Mouse (Mus musculus) hindbrain, embryonic 13.5 days (tissue): ENCODE data around the gene Dok7. TPM values are rescaled to one million over a fixed set of nuclear protein-coding genes. Genes with fewer than 3 reads are reported as not detected.
A peak's percentile ranks its signal among the peaks of the same experiment; 100 is the strongest.

Experiments
- ATAC-seq: fragments of 200-750 bp; cut with Nextera tagmentation; 2 replicates; pipeline ENCODE4 v1.8.0; 2017; ENCODE audit warnings: moderate TSS enrichment; ENCODE audit not compliant: low FRiP score
- H3K27ac ChIP-seq: fragments of 300-500 bp; sonication (generic); 2 replicates; pipeline ENCODE4 v1.5.1; 2015; ENCODE audit warnings: inconsistent platforms, mild to moderate bottlenecking, moderate library complexity
- H3K27me3 ChIP-seq: fragments of 300-500 bp; sonication (generic); 2 replicates; pipeline ENCODE4 v1.6.1; 2015; ENCODE audit warnings: mild to moderate bottlenecking, inconsistent platforms
- H3K36me3 ChIP-seq: fragments of 300-500 bp; sonication (generic); 2 replicates; pipeline ENCODE4 v1.6.1; 2015; ENCODE audit warnings: mild to moderate bottlenecking, inconsistent platforms
- H3K4me1 ChIP-seq: fragments of 300-500 bp; sonication (generic); replicated peaks from 2 replicates; pipeline ENCODE4 v1.6.1; 2015; ENCODE audit warnings: inconsistent platforms
- H3K4me2 ChIP-seq: fragments of 300-500 bp; sonication (generic); 2 replicates; pipeline ENCODE4 v1.6.1; 2015; ENCODE audit warnings: inconsistent platforms, mild to moderate bottlenecking, moderate library complexity
- H3K4me3 ChIP-seq: fragments of 300-500 bp; sonication (generic); 2 replicates; pipeline ENCODE4 v1.5.1; 2015; ENCODE audit warnings: mild to moderate bottlenecking, inconsistent platforms
- H3K9ac ChIP-seq: fragments of 300-500 bp; sonication (generic); 2 replicates; pipeline ENCODE4 v1.6.1; 2015; ENCODE audit warnings: mild to moderate bottlenecking, inconsistent platforms
- H3K9me3 ChIP-seq: fragments of 300-500 bp; sonication (generic); 2 replicates; pipeline ENCODE4 v1.6.1; 2016; ENCODE audit warnings: inconsistent platforms
- WGBS: fragments of 180-500 bp; shearing (Covaris S2); methylation state at CpG from one replicate; pipeline ENCODE4 v1.1.7; 2015; 5-methylcytosine and 5-hydroxymethylcytosine counted together
- polyA plus RNA-seq: library from polyadenylated mRNA; unstranded; fragments of >200 nt; fragmentation: Nextera tagmentation; extraction: Ambion mirVana; gene quantifications from 2 replicates; pipeline ENCODE4 v1.2.1, GENCODE M21; 2015

Gene Dok7
- polyA plus RNA-seq, 1 experiment from 2014 or later: 4.9 TPM

DNA sequence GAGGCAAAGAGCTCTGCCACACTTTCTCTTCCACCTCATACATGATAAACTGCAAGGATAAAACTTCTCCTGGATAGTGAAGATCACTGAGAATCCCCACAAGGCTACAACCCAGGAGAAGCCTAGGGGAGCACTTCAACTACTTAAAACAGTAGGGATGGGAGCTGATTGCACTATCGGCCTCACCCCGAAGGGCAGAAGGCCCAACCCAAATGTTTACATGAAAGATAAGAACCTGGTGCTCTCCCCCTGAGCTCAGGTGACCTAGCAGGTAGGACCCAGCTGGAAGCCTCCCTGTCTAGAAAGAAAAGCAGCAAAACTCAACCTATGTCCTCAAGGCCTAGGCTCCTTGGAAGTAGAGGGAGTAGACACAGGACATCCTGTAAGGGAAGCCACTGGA, 47.0 kb downstream of the Dok7 start:
- Histone ChIP-seq H3K36me3 (peaks cover 41% of the 10 kb centered on the region), H3K9me3 (no peaks in the 10 kb centered on the region), H3K9ac (peak overlapping the region; percentile 85; the same call in 1 of the 2 replicates), H3K27me3 (no peaks in the 10 kb centered on the region), H3K4me2 (peak overlapping the region; percentile 80), H3K4me3 (0 out of 2 replicates have a peak overlapping the region, but pooled peaks have one; percentile 77), H3K27ac (no peak overlapping the region), H3K4me1 (peaks cover 31% of the 10 kb centered on the region)
- ATAC-seq: no peak
- WGBS: 89% methylated on average over 2 of the region's 2 CpGs

DNA sequence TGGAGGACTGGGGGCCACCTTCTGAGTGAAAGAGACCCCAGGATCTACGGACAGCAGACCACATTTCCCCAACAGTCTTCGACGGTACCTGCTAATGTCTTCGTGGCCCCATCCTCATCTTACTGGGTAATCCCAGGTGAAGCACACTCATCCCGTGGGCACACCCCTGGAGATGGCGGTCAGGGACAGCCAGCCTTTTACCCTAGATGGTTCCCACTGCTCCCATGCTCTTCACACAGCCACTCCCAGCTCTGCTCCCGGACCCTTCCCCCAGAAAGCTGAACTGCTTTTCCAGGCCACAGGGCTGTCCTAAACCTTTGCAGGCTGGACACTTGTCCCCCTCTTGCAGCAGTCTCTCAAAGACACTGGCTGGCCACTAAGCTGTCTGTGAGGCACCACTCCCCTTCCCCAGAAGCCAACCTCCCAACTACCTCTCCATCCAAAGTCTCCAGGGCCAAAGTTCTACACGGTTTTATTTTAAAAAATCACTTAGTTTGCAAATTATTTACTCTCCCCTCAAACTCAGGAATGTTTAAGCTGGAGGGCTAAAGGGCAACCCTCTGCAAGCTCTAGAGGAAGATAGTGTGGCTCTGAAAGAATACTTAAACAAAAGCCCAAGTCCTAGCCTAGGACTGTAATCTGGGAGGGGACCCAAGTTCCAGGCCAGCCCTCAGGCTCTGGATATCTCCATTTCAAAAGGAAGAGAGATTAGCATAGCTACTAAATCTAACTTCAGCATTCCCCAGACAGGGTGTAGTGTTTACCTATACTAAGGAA, 47.8 kb downstream of the Dok7 start:
- Histone ChIP-seq H3K27me3 (no peaks in the 10 kb centered on the region), H3K4me3 (peak overlapping the region; percentile 77), H3K36me3 (peaks cover 32% of the 10 kb centered on the region), H3K4me1 (peaks cover 31% of the 10 kb centered on the region), H3K4me2 (peak overlapping the region; percentile 80), H3K9me3 (no peaks in the 10 kb centered on the region), H3K9ac (peak overlapping the region; percentile 85), H3K27ac (no peak overlapping the region)
- ATAC-seq: no peak
- WGBS: 69% methylated on average over 8 of the region's 8 CpGs

DNA sequence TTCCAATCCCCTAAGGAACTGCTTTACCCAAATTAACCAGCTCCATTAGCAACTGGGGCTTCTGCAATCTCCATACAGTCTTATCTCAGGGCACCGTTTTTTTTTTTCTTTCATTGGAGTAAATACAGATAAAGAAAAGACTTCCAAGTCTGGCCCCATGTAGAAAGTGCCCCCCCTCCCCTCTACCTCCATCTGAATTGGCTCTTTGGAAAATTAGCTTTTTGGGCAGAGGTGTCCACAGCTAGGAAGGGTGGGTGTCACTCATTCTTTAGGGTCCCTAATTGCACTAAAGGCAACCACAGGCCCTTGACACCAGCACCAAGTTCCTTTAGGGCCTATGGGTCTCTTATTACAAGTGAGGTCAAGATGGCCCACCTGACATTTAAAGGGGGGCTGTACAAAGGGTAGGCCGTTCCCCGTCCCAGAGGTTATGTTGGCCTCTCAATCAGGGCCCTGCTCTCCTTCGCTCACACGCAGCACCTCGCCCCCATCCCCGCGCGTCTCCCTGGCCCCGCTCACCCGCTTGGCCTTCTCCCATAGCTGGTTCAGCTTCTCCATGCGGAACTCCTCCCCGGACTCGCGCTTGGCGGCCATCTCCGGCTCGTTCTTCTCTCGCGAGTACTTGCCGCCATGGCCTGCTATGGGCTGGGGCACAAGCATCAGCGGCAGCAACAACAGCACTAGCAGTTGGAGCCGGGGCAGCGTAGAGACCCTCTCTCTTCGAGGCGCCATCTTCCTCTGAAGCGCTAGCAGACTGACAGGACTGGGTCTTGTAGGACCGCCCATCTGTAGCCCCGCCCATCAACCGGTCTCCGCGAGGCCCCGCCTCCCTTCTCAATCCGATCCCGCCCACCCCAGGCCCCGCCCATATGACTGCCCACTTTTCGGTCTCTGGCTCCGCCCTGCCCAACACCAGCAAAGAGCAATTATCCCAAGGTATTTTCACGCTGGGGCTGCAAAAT, 48.7 kb downstream of the Dok7 start, which contains the start of gene Lrpap1:
Lrpap1 (minus strand) TSS at position 807 of the 962 bp plus-strand sequence.
- peaks cover 24% of the 10 kb centered on the region for H3K36me3 ChIP-seq
- 1% methylated on average over 39 of the region's 39 CpGs for WGBS
- peak within 1 kb of the TSS; percentile 85 for H3K9ac ChIP-seq
- peak within 1 kb of the TSS; percentile 80 for H3K4me2 ChIP-seq
- H3K4me1 ChIP-seq: peaks cover 31% of the 10 kb centered on the region
- H3K27me3 ChIP-seq: no peaks in the 10 kb centered on the region
- peak; percentile 96 for ATAC-seq
- H3K9me3 ChIP-seq: no peaks in the 10 kb centered on the region
- H3K4me3 ChIP-seq: peak within 1 kb of the TSS; percentile 77
- peak within 1 kb of the TSS; percentile 92 for H3K27ac ChIP-seq

DNA sequence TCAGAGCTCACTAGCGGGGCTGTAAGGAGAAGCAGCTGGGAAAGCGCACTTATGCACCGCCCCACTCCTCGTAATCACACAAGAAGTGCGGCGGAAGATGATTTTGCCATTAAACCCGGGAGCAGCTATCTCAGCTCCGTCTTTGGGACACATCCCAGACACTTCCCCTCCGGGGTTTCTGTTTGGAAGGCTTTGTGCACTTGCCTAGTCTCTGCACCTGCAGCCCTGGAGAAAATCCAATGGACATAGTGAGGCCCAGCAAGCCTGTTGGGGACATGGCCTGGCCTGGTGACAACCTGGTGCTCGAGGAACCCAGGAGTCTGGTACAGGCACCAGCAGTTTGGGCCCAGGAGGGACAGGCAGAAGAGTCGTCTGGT, 49.3 kb downstream of the Dok7 start:
- H3K4me2 ChIP-seq: peak overlapping the region; percentile 80
- ATAC-seq: peak; percentile 69; the same call in 1 of the 2 replicates
- no peaks in the 10 kb centered on the region for H3K27me3 ChIP-seq
- 9% methylated on average over 11 of the region's 11 CpGs for WGBS
- H3K9me3 ChIP-seq: no peaks in the 10 kb centered on the region
- H3K9ac ChIP-seq: peak overlapping the region; percentile 61
- peaks cover 17% of the 10 kb centered on the region for H3K36me3 ChIP-seq
- H3K27ac ChIP-seq: peak overlapping the region; percentile 84
- H3K4me3 ChIP-seq: peak overlapping the region; percentile 77
- peaks cover 31% of the 10 kb centered on the region for H3K4me1 ChIP-seq

DNA sequence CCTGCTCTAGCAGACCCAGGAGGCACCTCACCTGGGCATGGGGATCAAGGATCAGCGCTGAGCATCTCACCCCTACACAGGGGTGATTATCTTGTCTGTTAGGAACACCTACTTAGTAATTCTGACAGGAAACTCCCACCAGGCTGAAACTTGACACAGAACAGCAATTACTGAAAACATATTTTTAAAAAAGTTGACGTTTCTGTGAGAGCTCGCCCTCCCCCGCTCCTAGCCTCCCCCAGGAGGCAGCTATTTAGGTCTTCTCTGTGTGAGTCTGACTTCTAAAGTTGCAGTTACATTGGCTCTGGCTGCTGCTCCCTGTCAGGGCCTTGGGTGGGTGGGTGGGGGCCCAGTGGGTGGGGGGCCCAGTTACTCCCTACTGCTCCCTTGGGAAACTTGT, 55.9 kb downstream of the Dok7 start:
- no peak for ATAC-seq
- Histone ChIP-seq H3K27me3 (no peaks in the 10 kb centered on the region), H3K4me3 (no peak overlapping the region), H3K36me3 (no peaks in the 10 kb centered on the region), H3K4me1 (no peaks in the 10 kb centered on the region), H3K4me2 (no peak overlapping the region), H3K9me3 (no peaks in the 10 kb centered on the region), H3K27ac (no peak overlapping the region), H3K9ac (no peak overlapping the region)
- WGBS: 52% methylated on average over 4 of the region's 4 CpGs

DNA sequence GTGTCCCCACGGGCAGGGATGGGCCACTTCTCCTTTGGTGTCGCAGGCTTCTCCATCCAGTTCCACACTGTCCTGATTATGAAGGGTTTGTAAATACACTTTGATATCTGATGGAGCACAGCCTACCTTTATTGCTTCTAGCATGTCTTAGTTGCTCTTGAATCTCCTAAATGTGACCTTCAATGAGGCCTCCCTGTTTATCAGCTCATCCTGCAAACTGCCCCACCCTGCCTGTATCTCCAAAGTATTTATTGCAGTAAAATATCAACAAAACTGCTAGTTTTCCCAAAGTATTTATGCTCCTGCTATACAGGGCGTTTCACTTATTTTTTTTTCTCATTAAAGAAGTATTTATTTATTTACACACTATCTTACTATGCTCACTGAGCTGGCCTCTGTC, 59.4 kb downstream of the Dok7 start:
- no peak overlapping the region for H3K4me3 ChIP-seq
- no peaks in the 10 kb centered on the region for H3K9me3 ChIP-seq
- 73% methylated on average over 3 of the region's 3 CpGs for WGBS
- no peaks in the 10 kb centered on the region for H3K4me1 ChIP-seq
- H3K4me2 ChIP-seq: no peak overlapping the region
- no peaks in the 10 kb centered on the region for H3K36me3 ChIP-seq
- no peak overlapping the region for H3K27ac ChIP-seq
- no peak for ATAC-seq
- H3K27me3 ChIP-seq: no peaks in the 10 kb centered on the region
- H3K9ac ChIP-seq: no peak overlapping the region

DNA sequence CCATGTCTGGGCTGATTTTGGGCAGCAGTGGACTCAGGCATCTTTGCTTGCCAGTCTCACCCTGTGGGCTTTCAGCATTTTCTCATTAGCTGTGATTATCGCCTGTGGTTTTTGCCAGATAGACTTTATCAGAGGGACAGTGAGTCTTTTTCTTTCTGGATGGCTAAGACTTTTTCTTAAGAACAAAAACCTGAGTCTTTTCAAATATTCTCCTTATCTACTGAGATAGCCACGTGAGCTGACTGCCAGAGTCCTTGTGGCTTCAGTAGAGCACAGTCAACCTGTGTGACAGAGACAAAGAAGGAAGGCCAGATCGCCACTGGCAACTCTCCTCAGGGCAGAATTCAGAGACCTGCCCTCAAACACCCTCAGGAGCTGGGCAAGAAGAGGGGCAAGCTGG, 61.1 kb downstream of the Dok7 start:
- no peaks in the 10 kb centered on the region for H3K27me3 ChIP-seq
- H3K4me2 ChIP-seq: no peak overlapping the region
- no peaks in the 10 kb centered on the region for H3K9me3 ChIP-seq
- WGBS: 91% methylated on average over 3 of the region's 3 CpGs
- ATAC-seq: no peak
- no peak overlapping the region for H3K9ac ChIP-seq
- H3K36me3 ChIP-seq: no peaks in the 10 kb centered on the region
- H3K27ac ChIP-seq: no peak overlapping the region
- H3K4me3 ChIP-seq: no peak overlapping the region
- H3K4me1 ChIP-seq: no peaks in the 10 kb centered on the region

DNA sequence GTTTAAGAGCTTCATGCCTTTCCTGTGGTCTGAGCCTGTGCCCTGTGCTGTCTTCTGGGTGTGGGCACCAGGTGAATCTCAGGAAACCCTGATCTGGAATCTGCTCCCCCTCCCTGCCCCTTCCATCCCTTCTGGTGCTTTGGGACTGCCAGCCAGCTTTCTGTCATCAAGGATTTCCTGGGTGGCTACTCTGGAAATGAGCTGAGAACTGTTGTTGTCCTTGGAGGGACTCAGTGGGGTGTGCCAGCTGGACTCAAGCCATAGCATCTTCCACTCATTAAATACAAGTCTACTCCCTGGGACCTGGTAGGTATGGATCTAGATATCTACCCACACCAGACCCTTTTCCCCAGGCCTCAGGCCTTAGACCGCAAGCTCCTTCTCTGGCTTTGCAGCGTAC, 61.9 kb downstream of the Dok7 start:
- no peak overlapping the region for H3K4me3 ChIP-seq
- H3K27me3 ChIP-seq: no peaks in the 10 kb centered on the region
- ATAC-seq: no peak
- no peak overlapping the region for H3K4me2 ChIP-seq
- H3K9ac ChIP-seq: no peak overlapping the region
- no peaks in the 10 kb centered on the region for H3K4me1 ChIP-seq
- WGBS: 91% methylated on average over 2 of the region's 2 CpGs
- no peaks in the 10 kb centered on the region for H3K9me3 ChIP-seq
- no peaks in the 10 kb centered on the region for H3K36me3 ChIP-seq
- no peak overlapping the region for H3K27ac ChIP-seq

DNA sequence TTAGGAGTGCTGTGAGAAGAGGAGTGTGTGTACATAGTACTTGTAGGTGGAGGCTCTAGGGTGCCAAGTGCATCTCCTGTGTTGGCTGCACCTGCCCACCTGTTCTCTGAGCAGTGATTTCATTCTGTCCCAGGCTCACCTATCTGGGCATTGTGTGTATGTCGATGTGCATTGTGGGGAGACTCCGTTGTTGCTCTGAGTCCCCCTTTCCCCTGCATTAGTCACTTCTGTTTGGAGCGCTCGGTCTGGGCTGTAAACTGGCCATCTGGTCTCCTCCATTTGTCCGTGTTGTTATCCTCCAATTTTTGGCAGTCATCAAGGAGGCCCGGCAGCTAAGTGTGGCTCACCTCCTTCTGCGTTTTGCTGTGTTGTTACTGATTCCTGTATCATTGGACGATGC, 63.5 kb downstream of the Dok7 start:
- Histone ChIP-seq H3K9ac (no peak overlapping the region), H3K27ac (no peak overlapping the region), H3K36me3 (no peaks in the 10 kb centered on the region), H3K4me1 (no peaks in the 10 kb centered on the region), H3K4me2 (no peak overlapping the region), H3K27me3 (0 out of 2 replicates have a peak, but pooled peaks cover 3% of the 10 kb centered on the region), H3K9me3 (no peaks in the 10 kb centered on the region), H3K4me3 (no peak overlapping the region)
- WGBS: 89% methylated on average over 8 of the region's 8 CpGs
- no peak for ATAC-seq

DNA sequence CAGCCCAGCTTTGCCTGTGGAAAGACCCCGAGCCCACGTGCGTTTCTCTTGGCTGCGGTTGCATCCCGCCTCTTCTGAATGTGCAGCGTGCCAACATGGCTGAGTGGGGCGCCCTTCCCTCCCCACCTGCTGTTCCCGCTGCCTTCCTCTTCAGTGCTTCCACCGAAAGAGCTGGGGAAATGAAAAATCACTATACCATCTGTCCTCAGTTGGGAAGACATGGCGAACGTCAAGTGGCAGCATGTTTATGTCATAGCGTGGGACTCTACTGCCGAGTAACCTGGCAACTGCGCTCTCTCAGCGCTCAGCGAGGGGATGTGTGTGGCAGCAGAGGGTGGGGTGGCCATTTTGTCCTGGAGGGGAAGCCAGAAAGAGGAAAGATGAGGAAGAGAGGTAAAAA, 72.6 kb downstream of the Dok7 start:
- Histone ChIP-seq H3K4me1 (no peaks in the 10 kb centered on the region), H3K27me3 (peaks cover under 1% of the 10 kb centered on the region; the same call in 1 of the 2 replicates), H3K9me3 (no peaks in the 10 kb centered on the region), H3K4me3 (no peak overlapping the region), H3K4me2 (no peak overlapping the region), H3K27ac (no peak overlapping the region), H3K9ac (no peak overlapping the region), H3K36me3 (no peaks in the 10 kb centered on the region)
- 78% methylated on average over 16 of the region's 16 CpGs for WGBS
- no peak for ATAC-seq

DNA sequence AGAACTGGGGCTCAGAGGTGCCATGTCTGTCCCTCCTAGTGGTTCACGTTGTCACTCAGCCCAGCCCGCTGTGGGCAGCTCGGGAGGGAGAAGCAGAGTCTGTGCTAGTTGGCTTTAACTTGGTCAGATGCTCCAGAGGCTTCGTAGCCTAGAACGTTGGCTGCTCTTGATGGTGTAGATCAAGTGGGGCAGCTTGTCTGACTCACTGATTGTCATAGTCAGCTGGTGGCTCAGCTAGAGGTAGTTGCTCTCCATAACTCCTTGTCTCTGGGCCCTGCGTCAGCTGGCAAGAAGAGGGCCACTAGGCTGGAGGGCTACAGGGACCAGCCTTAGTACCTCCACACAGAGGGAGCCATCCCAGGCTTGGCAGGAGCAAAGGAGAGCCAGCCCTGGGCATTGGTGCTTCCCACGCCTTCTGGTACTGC, 73.2 kb downstream of the Dok7 start:
- ATAC-seq: no peak
- no peak overlapping the region for H3K27ac ChIP-seq
- WGBS: 92% methylated on average over 7 of the region's 7 CpGs

DNA sequence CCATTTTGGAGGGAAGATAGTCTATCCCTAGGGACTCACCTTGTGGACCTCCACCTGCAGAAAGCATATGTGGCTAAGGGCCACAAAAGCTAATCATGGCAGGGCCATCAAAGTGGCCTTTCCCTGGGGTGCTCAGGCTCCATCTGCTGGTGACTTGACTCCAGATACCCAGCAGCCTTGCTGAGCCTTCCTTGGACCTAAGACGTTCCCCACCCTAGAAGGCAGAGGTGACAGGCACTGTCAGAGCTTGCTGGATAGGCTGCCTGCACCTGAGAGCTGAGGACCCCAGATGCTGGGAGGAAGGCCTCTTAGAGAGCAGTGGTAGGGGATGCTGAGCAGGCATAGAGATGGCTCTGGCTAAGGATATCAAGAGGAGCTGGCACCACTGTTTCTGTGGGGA, 74.7 kb downstream of the Dok7 start:
- Histone ChIP-seq H3K4me1 (no peaks in the 10 kb centered on the region), H3K27ac (no peak overlapping the region), H3K9ac (no peak overlapping the region), H3K4me2 (no peak overlapping the region), H3K27me3 (no peaks in the 10 kb centered on the region; the same call in 1 of the 2 replicates), H3K9me3 (no peaks in the 10 kb centered on the region), H3K36me3 (no peaks in the 10 kb centered on the region), H3K4me3 (no peak overlapping the region)
- ATAC-seq: no peak
- WGBS: 41% methylated on average over 1 of the region's 1 CpGs

More for the DNA sequence above, 73.2 kb downstream of the Dok7 start:
- Histone ChIP-seq H3K4me1 (no peaks in the 10 kb centered on the region), H3K36me3 (no peaks in the 10 kb centered on the region), H3K27me3 (no peaks in the 10 kb centered on the region; the same call in 1 of the 2 replicates), H3K9ac (no peak overlapping the region), H3K4me3 (no peak overlapping the region), H3K4me2 (no peak overlapping the region), H3K9me3 (no peaks in the 10 kb centered on the region)
